Mouse (Mus musculus) liver, embryonic 14.5 days (tissue): Measurements from ENCODE around the gene Cuedc1. TPM values are rescaled to one million over a fixed set of nuclear protein-coding genes. Genes with fewer than 3 reads are reported as not detected.
"Not testable (repeated sequence)": the region's sequence is repeated elsewhere in the genome, so short reads cannot be mapped to it uniquely, and the experiment has no call there.

Experiments used
- ATAC-seq: fragments of 200-750 bp; cut with Nextera tagmentation; 2 replicates; pipeline ENCODE4 v1.8.0; 2017; ENCODE audit warnings: moderate number of reproducible peaks, mild to moderate bottlenecking, moderate library complexity; ENCODE audit not compliant: insufficient read depth
- DNase-seq, 3 experiments: peaks; one replicate each; pipeline ENCODE4 v3.0.0-alpha.2; 2012 to 2013; ENCODE audit warnings: low read depth in 3 of 3, low spot score in 3 of 3
- H3K27ac ChIP-seq: fragments of 300-500 bp; sonication (generic); 2 replicates; pipeline ENCODE4 v1.5.1; 2014; ENCODE audit warnings: moderate library complexity, mild to moderate bottlenecking, control low read depth, inconsistent platforms
- H3K27me3 ChIP-seq: fragments of 300-500 bp; sonication (generic); 2 replicates; pipeline ENCODE4 v1.6.1; 2014; ENCODE audit warnings: mild to moderate bottlenecking, low read length, moderate library complexity; ENCODE audit not compliant: control insufficient read depth, insufficient read depth
- H3K36me3 ChIP-seq: fragments of 300-500 bp; sonication (generic); replicated peaks from 2 replicates; pipeline ENCODE4 v1.6.1; 2014; ENCODE audit warnings: low read depth; ENCODE audit not compliant: control insufficient read depth, insufficient read depth
- H3K4me1 ChIP-seq, 2 experiments: fragments of 200-500 bp in 1 of 2; fragments of 300-500 bp in 1 of 2; sonication (generic) in 1 of 2; replicated peaks; 2 replicates each; pipeline ENCODE4 v1.6.1; 2012 to 2014; ENCODE audit warnings: antibody characterized with exemption in 1 of 2, inconsistent platforms in 1 of 2, low read length in 1 of 2; ENCODE audit not compliant: control insufficient read depth in 2 of 2, insufficient read depth in 2 of 2
- H3K4me2 ChIP-seq: fragments of 300-500 bp; sonication (generic); 2 replicates; pipeline ENCODE4 v1.6.1; 2014; ENCODE audit warnings: low read depth, mild to moderate bottlenecking, control low read depth, moderate library complexity
- H3K4me3 ChIP-seq, 2 experiments: fragments of 200-500 bp in 1 of 2; fragments of 300-500 bp in 1 of 2; sonication (generic) in 1 of 2; 2 replicates each; pipeline ENCODE4 v1.5.1; 2012 to 2014; ENCODE audit warnings: low read depth in 2 of 2, low read length in 2 of 2, mild to moderate bottlenecking in 2 of 2, control low read depth in 1 of 2, inconsistent platforms in 1 of 2, moderate library complexity in 1 of 2; ENCODE audit not compliant: insufficient read depth in 1 of 2
- H3K9ac ChIP-seq: fragments of 300-500 bp; sonication (generic); replicated peaks from 2 replicates; pipeline ENCODE4 v1.6.1; 2014; ENCODE audit warnings: mild to moderate bottlenecking, control low read depth, moderate library complexity
- H3K9me3 ChIP-seq: fragments of 300-500 bp; sonication (generic); 2 replicates; pipeline ENCODE4 v1.6.1; 2016; ENCODE audit warnings: low read length, mixed read lengths; ENCODE audit not compliant: control insufficient read depth
- CTCF ChIP-seq: IDR thresholded peaks from 2 replicates; pipeline ENCODE4 v1.5.1; 2016; ENCODE audit warnings: antibody characterized with exemption, low read depth, control low read depth
- EP300 ChIP-seq: IDR thresholded peaks from 2 replicates; pipeline ENCODE4 v1.6.1; 2016; ENCODE audit warnings: antibody characterized with exemption, low read depth
- WGBS: fragments of 180-500 bp; shearing (Covaris S2); extraction: QIAGEN DNeasy Blood & Tissue Kit; methylation state at CpG from one replicate; pipeline ENCODE4 v1.1.7; 2014; ENCODE audit not compliant: insufficient replicate concordance; 5-methylcytosine and 5-hydroxymethylcytosine counted together
- polyA plus RNA-seq, 2 experiments: library from polyadenylated mRNA; depleted of rRNA in 1 of 2; stranded (reverse) in 1 of 2; unstranded in 1 of 2; fragments of >200 nt; fragmentation: Nextera tagmentation in 1 of 2; extraction: Ambion mirVana in 1 of 2; gene quantifications; 2 replicates each; pipeline versions ENCODE4 v1.2.1 to v1.2.3; 2012 to 2014

Gene Cuedc1
- polyA plus RNA-seq, 2 experiments: 0.36 to 0.96 TPM

- 62% methylated on average over 7 of the region's 7 CpGs for WGBS
- no peak for ATAC-seq
- H3K27ac ChIP-seq: no peak overlapping the region
These were observed 90.8 kb downstream of the Cuedc1 start for GRCm38 (mm10) chr11:88188635-88189034.

GRCm38 (mm10) chr11:88192595-88192994, 94.7 kb downstream of the Cuedc1 start:
- peaks cover 46% of the 10 kb centered on the region for H3K27me3 ChIP-seq
- ATAC-seq (no peak), DNase-seq (no peak)

More at GRCm38 (mm10) chr11:88188635-88189034, 90.8 kb downstream of the Cuedc1 start:
- DNase-seq: no peak
- H3K9me3 ChIP-seq: no peaks in the 10 kb centered on the region
- H3K4me3 ChIP-seq: no peak overlapping the region
- no peak for TF ChIP-seq EP300
- H3K27me3 ChIP-seq: peaks cover 28% of the 10 kb centered on the region
- H3K4me1 ChIP-seq: no peaks in the 10 kb centered on the region
- no peak overlapping the region for H3K4me2 ChIP-seq
- no peaks in the 10 kb centered on the region for H3K36me3 ChIP-seq
- no peak overlapping the region for H3K9ac ChIP-seq

DNA sequence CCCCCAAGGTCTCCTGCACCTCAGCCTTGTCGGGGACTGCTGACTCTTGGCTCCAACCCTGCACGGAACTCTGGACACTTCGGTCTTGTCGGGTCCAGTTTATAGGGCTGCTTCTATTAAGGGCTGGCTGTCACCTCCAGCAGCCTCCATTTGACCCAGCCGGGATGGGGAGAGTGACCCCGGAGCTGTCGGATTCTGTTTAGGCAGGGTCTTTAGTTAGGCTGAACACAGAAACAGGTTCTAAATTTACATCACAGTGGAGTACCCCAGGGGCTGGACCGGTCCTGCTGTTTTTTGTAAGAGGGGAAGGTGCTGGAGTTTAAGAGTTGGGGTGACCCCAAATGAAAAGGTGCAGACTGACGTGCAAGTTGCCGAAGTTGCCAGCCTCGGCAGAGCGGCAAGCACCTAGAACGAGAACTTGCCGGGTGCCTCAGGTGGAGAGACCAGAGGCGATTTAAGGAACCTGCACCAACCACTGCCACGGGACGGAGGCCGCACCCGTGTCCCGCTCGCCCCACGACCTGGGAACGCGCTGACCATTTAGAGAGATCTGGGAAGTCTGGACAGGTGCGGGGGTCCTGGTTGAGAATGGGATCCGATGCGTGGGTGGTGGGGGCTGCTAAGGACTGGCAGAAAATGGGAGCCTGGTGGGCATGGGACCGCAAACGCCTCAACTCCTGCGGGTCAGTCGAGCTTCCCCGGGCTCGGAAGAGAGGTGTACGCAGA, 95.4 kb downstream of the Cuedc1 start:
- Histone ChIP-seq H3K27ac (no peak overlapping the region), H3K9ac (no peak overlapping the region), H3K4me2 (peak overlapping the region; percentile 25), H3K36me3 (no peaks in the 10 kb centered on the region), H3K4me3 (no peak overlapping the region), H3K4me1 (0 out of 4 replicates have a peak, but pooled peaks cover 0 to 2% of the 10 kb centered on the region in 2 experiments), H3K9me3 (no peaks in the 10 kb centered on the region), H3K27me3 (peaks cover 44% of the 10 kb centered on the region)
- TF ChIP-seq EP300 (no peak), CTCF (no peak)
- DNase-seq (no peak), ATAC-seq (no peak)
- WGBS: 5% methylated on average over 34 of the region's 34 CpGs

More at GRCm38 (mm10) chr11:88192595-88192994, 94.7 kb downstream of the Cuedc1 start:
- Histone ChIP-seq H3K9ac (no peak overlapping the region), H3K4me3 (no peak overlapping the region), H3K27ac (no peak overlapping the region), H3K9me3 (no peaks in the 10 kb centered on the region), H3K36me3 (no peaks in the 10 kb centered on the region), H3K4me2 (no peak overlapping the region), H3K4me1 (0 out of 4 replicates have a peak, but pooled peaks cover 0 to 2% of the 10 kb centered on the region in 2 experiments)
- 9% methylated on average over 4 of the region's 4 CpGs for WGBS
- TF ChIP-seq CTCF (no peak), EP300 (no peak)

DNA sequence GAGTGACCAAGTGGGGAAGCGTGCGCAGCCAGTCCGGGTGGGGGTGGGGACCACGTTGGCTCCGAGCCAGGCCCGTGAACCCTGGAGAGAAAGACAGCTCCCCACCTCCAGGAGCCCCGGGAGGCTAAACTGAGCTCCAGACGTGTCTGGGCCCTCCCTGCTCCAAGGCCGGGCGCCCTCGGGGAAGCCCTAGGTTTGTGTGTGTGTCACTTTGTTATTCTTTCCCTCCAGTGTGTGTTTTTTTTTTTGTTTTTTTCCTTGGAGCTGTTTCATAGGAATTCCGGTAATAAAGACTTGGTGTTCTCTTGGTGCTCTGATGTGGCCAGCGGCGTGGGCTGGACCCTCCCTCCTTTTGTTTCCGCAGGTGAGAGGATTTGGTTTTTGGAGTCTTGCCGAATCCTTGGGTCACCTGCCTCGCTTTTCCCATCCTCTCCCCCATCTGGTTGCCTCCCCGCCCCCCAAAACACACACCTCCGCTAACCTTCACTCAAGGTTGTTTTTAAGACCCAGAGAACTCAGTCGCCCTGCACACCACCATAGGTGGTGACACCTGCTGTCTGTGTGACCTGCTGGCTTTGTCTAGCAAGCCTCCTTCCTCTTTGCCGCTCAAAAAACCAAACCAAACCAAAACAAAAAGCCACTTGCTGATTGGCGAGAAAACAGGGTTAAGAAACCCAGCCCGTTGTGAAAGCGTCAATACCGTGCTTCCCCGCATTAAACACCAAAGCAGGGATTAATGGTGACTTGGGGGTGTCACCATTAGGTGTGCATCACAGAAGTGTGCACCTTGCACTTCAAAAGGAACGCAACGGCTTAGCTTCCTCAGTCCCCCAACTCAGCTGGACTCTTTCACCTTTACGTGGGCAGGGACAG, 96.2 kb downstream of the Cuedc1 start:
- ATAC-seq (no peak), DNase-seq (no peak)
- Histone ChIP-seq H3K27ac (no peak overlapping the region), H3K36me3 (no peaks in the 10 kb centered on the region), H3K4me3 (peak overlapping the region in 1 of 2 experiments; percentile 8; a peak in 1 of 4 replicates), H3K4me1 (0 out of 4 replicates have a peak, but pooled peaks cover 0 to 2% of the 10 kb centered on the region in 2 experiments), H3K9me3 (no peaks in the 10 kb centered on the region), H3K27me3 (peaks cover 44% of the 10 kb centered on the region), H3K9ac (no peak overlapping the region), H3K4me2 (peak overlapping the region; percentile 25)
- 5% methylated on average over 29 of the region's 29 CpGs for whole genome bisulfite sequencing
- TF ChIP-seq EP300 (no peak), CTCF (no peak)

GRCm38 (mm10) chr11:88195699-88196098, 97.8 kb downstream of the Cuedc1 start:
- 56% methylated on average over 3 of the region's 3 CpGs for WGBS

More at GRCm38 (mm10) chr11:88195699-88196098, 97.8 kb downstream of the Cuedc1 start:
- not testable (repeated sequence) for H3K9me3 ChIP-seq, H3K36me3 ChIP-seq, DNase-seq, H3K4me1 ChIP-seq, H3K27ac ChIP-seq, H3K4me2 ChIP-seq, ATAC-seq, H3K9ac ChIP-seq, H3K4me3 ChIP-seq
- peaks cover 44% of the 10 kb centered on the region for H3K27me3 ChIP-seq
